Mouse (Mus musculus): Measurements from ENCODE around the gene Lhpp. TPM values are rescaled to one million over a fixed set of nuclear protein-coding genes. Genes with fewer than 3 reads are reported as not detected.

Gene Lhpp
- total and polyA plus RNA-seq, 3 experiments: 0.10 to 0.11 TPM; not detected in 1

DNA sequence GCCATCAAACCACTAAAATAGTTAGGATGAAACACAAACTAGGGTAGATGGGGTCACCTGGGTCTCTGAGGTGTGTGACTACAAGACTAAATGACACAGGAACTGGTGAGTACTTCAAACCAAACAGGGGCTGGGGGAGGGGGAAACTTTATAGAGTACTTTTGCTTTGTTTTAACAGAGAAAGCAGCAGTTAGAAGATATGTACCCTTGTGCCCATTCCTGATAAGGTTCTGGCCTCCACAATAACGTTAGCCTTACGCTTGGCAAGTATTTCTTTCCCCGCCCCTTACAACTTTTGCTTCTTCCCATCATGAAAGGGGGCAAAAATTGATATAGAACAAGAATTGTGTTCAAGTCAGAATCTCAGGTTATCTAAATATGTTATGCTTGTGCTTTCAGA, 14.7 kb upstream of the Lhpp start:
- H3K9me3 ChIP-seq (replicated peaks): peaks cover 6% of the 10 kb centered on the region; the same call in 1 of the 2 replicates
- H3K4me1 ChIP-seq (ENCODE audit: insufficient read depth, low read depth, low read length): no peaks in the 10 kb centered on the region; the same call in none of the 2 replicates
- ATAC-seq (ENCODE audit: extremely low read depth, insufficient number of reproducible peaks, low FRiP score, poor library complexity, severe bottlenecking) (no peak), DNase-seq (ENCODE audit: low spot score) (no peak)
- TF ChIP-seq GATA2 (IDR thresholded peaks at IDR 0.05; ENCODE audit: borderline replicate concordance, low read depth, low read length) (no peak), GATA1 (IDR thresholded peaks at IDR 0.05; ENCODE audit: borderline replicate concordance, low read length) (no peak), TAL1 (conservative IDR thresholded peaks at IDR 0.05; ENCODE audit: low read depth, low read length) (no peak), POLR2AphosphoS5 (IDR thresholded peaks at IDR 0.05; ENCODE audit: insufficient replicate concordance, low read depth, low read length) (no peak), CTCF (IDR thresholded peaks at IDR 0.05; ENCODE audit: low read depth, low read length) (no peak)
- H3K36me3 ChIP-seq (replicated peaks): no peaks in the 10 kb centered on the region
- peaks cover 13% of the 10 kb centered on the region; the same call in 1 of the 2 replicates for H3K27me3 ChIP-seq (ENCODE audit: insufficient read depth, low read length)
- no peak overlapping the region for H3K4me3 ChIP-seq (ENCODE audit: low read depth, low read length)

DNA sequence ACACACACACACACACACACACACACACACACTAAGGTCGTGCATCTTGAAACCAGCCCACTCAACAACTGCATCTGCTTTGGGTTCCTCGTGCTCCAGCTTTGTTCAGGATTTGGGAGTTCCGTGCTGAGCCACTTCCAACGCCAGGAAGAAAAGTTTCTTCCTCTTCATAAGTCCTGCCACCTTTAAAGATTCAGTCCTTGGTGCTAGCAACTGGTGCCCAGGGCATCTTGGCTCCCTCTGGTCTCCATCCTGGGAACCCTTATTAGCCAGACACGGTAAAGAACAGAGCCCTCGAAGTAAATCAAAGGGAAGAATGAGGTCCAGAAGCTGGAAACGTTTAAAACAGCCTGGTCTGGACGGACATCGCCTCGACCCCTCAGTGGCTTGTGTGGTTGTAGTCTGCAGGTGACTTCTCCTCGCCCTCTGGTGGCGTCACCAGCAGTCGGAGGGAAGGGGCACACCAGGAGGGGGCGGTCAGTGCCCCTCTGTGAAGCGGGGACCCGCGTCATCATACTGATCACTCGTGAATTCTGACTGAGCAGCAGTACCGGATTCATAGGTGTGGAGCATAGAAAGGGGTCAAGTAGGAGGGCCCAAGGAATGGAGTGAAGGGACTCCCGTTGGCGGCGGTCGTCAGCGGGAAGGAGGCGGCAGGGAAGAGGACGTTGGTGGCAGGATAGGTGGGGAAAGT, 13.7 kb upstream of the Lhpp start:
- H3K9me3 ChIP-seq (replicated peaks): peaks cover 6% of the 10 kb centered on the region; the same call in 1 of the 2 replicates
- DNase-seq (ENCODE audit: low spot score) (no peak), ATAC-seq (ENCODE audit: extremely low read depth, insufficient number of reproducible peaks, low FRiP score, poor library complexity, severe bottlenecking) (no peak)
- H3K36me3 ChIP-seq (replicated peaks): no peaks in the 10 kb centered on the region
- H3K4me1 ChIP-seq (ENCODE audit: insufficient read depth, low read depth, low read length): no peaks in the 10 kb centered on the region; the same call in none of the 2 replicates
- TF ChIP-seq TAL1 (conservative IDR thresholded peaks at IDR 0.05; ENCODE audit: low read depth, low read length): no peak
- TF ChIP-seq POLR2AphosphoS5 (IDR thresholded peaks at IDR 0.05; ENCODE audit: insufficient replicate concordance, low read depth, low read length): no peak
- no peak for TF ChIP-seq GATA2 (IDR thresholded peaks at IDR 0.05; ENCODE audit: borderline replicate concordance, low read depth, low read length)
- TF ChIP-seq CTCF (IDR thresholded peaks at IDR 0.05; ENCODE audit: low read depth, low read length): no peak
- TF ChIP-seq GATA1 (IDR thresholded peaks at IDR 0.05; ENCODE audit: borderline replicate concordance, low read length): no peak
- H3K4me3 ChIP-seq (ENCODE audit: low read depth, low read length): 0 out of 2 replicates have a peak overlapping the region, but pooled peaks have one; percentile 11
- peaks cover 18% of the 10 kb centered on the region for H3K27me3 ChIP-seq (ENCODE audit: insufficient read depth, low read length)

DNA sequence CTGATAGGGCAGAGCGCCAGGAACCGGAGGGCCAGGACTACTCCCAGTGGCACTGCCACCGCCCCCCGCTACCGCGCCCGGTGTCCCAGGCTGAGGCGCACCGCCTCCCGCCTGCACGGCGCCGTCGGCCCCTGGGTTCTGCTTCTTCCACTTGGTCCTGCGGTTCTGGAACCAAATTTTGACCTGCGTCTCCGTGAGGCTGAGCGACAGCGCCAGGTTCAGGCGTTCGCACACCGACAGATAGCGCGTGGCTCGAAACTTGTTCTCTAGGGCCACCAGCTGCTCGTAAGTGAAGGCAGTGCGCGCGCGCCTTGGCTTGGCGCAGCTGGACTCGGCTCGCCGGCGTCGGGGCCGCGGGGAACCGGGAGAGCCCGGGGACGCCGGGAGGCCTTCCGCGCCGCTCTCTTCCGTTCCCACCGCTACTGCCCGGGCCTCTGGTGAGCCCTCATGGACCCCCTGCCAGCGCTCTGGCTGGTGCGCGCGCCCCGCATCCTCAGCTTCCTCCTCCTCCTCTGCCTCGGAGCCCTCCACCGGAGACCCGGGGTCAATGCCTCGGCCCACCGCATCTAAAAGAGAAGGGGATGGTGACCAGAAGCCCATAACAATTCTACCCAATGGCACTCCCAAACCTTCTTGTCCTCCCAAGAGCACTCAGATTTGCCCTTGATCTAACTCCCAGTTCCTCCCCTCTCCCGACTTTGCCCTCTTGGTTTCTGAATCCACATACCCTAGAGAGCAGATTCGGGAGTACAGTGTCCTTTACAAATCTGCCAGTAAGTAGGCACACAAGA, 13.0 kb upstream of the Lhpp start:
- DNase-seq (ENCODE audit: low spot score) (no peak), ATAC-seq (ENCODE audit: extremely low read depth, insufficient number of reproducible peaks, low FRiP score, poor library complexity, severe bottlenecking) (no peak)
- no peak for TF ChIP-seq CTCF (IDR thresholded peaks at IDR 0.05; ENCODE audit: low read depth, low read length)
- Histone ChIP-seq H3K4me1 (ENCODE audit: insufficient read depth, low read depth, low read length) (no peaks in the 10 kb centered on the region; the same call in none of the 2 replicates), H3K36me3 (replicated peaks) (no peaks in the 10 kb centered on the region), H3K4me3 (ENCODE audit: low read depth, low read length) (0 out of 2 replicates have a peak overlapping the region, but pooled peaks have one; percentile 11), H3K27me3 (ENCODE audit: insufficient read depth, low read length) (peaks cover 20% of the 10 kb centered on the region), H3K9me3 (replicated peaks) (peaks cover 6% of the 10 kb centered on the region; the same call in 1 of the 2 replicates)

DNA sequence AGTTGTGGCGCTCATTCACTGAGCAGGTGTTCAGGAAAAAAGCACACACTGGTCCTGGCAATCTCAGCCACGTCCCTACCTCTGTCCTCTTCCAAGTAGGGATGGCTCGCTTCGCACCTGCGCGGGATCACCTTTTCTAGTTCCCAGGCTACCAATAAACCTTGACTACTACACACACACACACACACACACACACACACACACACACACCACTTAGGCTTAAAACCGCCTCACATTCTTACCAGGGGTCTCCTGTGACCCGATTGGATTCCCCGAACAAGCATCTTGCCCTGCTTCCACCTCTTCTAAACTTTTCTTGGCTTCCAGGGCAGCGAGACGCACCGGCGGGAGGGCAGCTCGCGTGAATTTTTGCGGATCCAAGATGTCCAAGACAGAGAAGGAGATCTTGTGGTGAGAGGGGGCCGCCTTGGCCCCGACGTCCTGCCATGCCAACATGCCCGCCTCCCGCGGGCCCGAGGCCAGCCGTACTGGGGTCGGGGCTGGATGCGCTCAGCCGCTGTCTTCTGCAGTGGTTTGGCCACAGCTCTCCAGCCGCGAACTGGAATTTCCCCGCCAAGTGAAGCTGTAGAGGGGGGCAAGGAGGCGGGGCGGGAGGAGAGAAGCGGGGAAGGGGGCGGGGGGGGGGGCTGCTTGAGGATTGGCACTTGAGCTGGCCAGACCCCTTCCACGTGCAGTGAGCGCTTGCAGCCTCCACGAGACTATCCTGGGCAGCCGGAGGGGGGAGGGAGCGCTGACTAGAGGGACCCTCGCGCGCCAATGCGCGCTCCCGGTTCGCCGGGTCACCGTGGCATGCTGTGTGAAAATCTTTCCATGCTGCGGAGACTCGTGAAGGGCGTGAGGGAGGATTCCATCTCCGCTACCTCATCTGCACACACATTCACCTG, 11.1 kb upstream of the Lhpp start, which contains the start of gene Nkx1-2:
TSS of gene Nkx1-2 (minus strand) at position 567 of the 905 bp plus-strand sequence.
- H3K36me3 ChIP-seq (replicated peaks): no peaks in the 10 kb centered on the region
- DNase-seq (ENCODE audit: low spot score) (no peak), ATAC-seq (ENCODE audit: extremely low read depth, insufficient number of reproducible peaks, low FRiP score, poor library complexity, severe bottlenecking) (no peak)
- no peaks in the 10 kb centered on the region; the same call in none of the 2 replicates for H3K4me1 ChIP-seq (ENCODE audit: insufficient read depth, low read depth, low read length)
- H3K9me3 ChIP-seq (replicated peaks): peaks cover 6% of the 10 kb centered on the region; the same call in 1 of the 2 replicates
- peaks cover 26% of the 10 kb centered on the region for H3K27me3 ChIP-seq (ENCODE audit: insufficient read depth, low read length)
- no peak within 1 kb of the TSS for H3K4me3 ChIP-seq (ENCODE audit: low read depth, low read length)
- no peak for TF ChIP-seq GATA1 (IDR thresholded peaks at IDR 0.05; ENCODE audit: borderline replicate concordance, low read length)
- TF ChIP-seq POLR2AphosphoS5 (IDR thresholded peaks at IDR 0.05; ENCODE audit: insufficient replicate concordance, low read depth, low read length): no peak
- TF ChIP-seq CTCF (IDR thresholded peaks at IDR 0.05; ENCODE audit: low read depth, low read length): no peak
- no peak for TF ChIP-seq GATA2 (IDR thresholded peaks at IDR 0.05; ENCODE audit: borderline replicate concordance, low read depth, low read length)
- TF ChIP-seq TAL1 (conservative IDR thresholded peaks at IDR 0.05; ENCODE audit: low read depth, low read length): no peak

DNA sequence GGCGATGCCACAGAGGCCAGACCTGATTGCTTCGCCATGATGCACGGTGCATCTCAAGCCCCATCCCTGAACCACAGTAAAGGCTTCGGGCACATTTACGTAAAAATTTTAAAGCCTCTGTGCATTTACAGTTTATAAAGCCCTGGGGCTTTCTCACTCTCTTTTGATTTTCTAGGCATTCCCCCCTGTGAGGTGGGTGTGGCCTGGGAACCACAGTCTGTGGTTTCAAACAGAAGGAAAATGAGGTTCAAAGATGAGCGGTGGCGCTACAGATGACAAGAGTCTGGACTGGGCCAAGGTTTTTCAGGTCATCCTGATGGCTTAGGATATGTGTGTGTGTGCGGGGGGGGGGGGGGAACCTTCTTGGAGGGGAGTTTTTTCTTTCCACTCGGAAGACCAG, 10.4 kb upstream of the Lhpp start:
- H3K4me1 ChIP-seq (ENCODE audit: insufficient read depth, low read depth, low read length): no peaks in the 10 kb centered on the region; the same call in none of the 2 replicates
- no peaks in the 10 kb centered on the region for H3K36me3 ChIP-seq (replicated peaks)
- DNase-seq (ENCODE audit: low spot score) (no peak), ATAC-seq (ENCODE audit: extremely low read depth, insufficient number of reproducible peaks, low FRiP score, poor library complexity, severe bottlenecking) (no peak)
- H3K27me3 ChIP-seq (ENCODE audit: insufficient read depth, low read length): peaks cover 26% of the 10 kb centered on the region
- H3K9me3 ChIP-seq (replicated peaks): peaks cover 6% of the 10 kb centered on the region; the same call in 1 of the 2 replicates
- TF ChIP-seq POLR2AphosphoS5 (IDR thresholded peaks at IDR 0.05; ENCODE audit: insufficient replicate concordance, low read depth, low read length): no peak
- TF ChIP-seq CTCF (IDR thresholded peaks at IDR 0.05; ENCODE audit: low read depth, low read length): no peak
- no peak for TF ChIP-seq GATA2 (IDR thresholded peaks at IDR 0.05; ENCODE audit: borderline replicate concordance, low read depth, low read length)
- TF ChIP-seq TAL1 (conservative IDR thresholded peaks at IDR 0.05; ENCODE audit: low read depth, low read length): no peak
- no peak for TF ChIP-seq GATA1 (IDR thresholded peaks at IDR 0.05; ENCODE audit: borderline replicate concordance, low read length)
- no peak overlapping the region for H3K4me3 ChIP-seq (ENCODE audit: low read depth, low read length)

Measured in G1E (cell line).